Mouse (Mus musculus) forebrain, embryonic 15.5 days (tissue): ENCODE results near the gene Slc48a1. TPM values are rescaled to one million over a fixed set of nuclear protein-coding genes. Genes with fewer than 3 reads are reported as not detected.

ENCODE experiments used
- ATAC-seq: fragments of 200-750 bp; cut with Nextera tagmentation; replicated peaks from 2 replicates; pipeline ENCODE4 v1.8.0; 2017; ENCODE audit warnings: mild to moderate bottlenecking, moderate TSS enrichment, moderate library complexity
- H3K27ac ChIP-seq: fragments of 300-500 bp; sonication (generic); replicated peaks from 2 replicates; pipeline ENCODE4 v1.5.1; 2015; ENCODE audit warnings: mild to moderate bottlenecking, inconsistent platforms
- H3K27me3 ChIP-seq: fragments of 300-500 bp; sonication (generic); 2 replicates; pipeline ENCODE4 v1.6.1; 2015; ENCODE audit warnings: inconsistent platforms
- H3K36me3 ChIP-seq: fragments of 300-500 bp; sonication (generic); 2 replicates; pipeline ENCODE4 v1.6.1; 2015; ENCODE audit warnings: mild to moderate bottlenecking, inconsistent platforms
- H3K4me1 ChIP-seq: fragments of 300-500 bp; sonication (generic); 2 replicates; pipeline ENCODE4 v1.6.1; 2015; ENCODE audit warnings: inconsistent platforms
- H3K4me2 ChIP-seq: fragments of 300-500 bp; sonication (generic); replicated peaks from 2 replicates; pipeline ENCODE4 v1.6.1; 2015; ENCODE audit warnings: mild to moderate bottlenecking, inconsistent platforms
- H3K4me3 ChIP-seq: fragments of 300-500 bp; sonication (generic); 2 replicates; pipeline ENCODE4 v1.5.1; 2015; ENCODE audit warnings: mild to moderate bottlenecking, inconsistent platforms
- H3K9ac ChIP-seq: fragments of 300-500 bp; sonication (generic); replicated peaks from 2 replicates; pipeline ENCODE4 v1.6.1; 2015; ENCODE audit warnings: mild to moderate bottlenecking, inconsistent platforms
- H3K9me3 ChIP-seq: fragments of 300-500 bp; sonication (generic); 2 replicates; pipeline ENCODE4 v1.6.1; 2016; ENCODE audit warnings: inconsistent platforms
- WGBS: fragments of 180-500 bp; shearing (Covaris S2); methylation state at CpG from one replicate; pipeline ENCODE4 v1.1.7; 2015; ENCODE audit warnings: mixed read lengths; 5-methylcytosine and 5-hydroxymethylcytosine counted together
- polyA plus RNA-seq: library from polyadenylated mRNA; unstranded; fragments of >200 nt; fragmentation: Nextera tagmentation; extraction: Ambion mirVana; gene quantifications from 2 replicates; pipeline ENCODE4 v1.2.1, GENCODE M21; 2015

The Slc48a1 gene
- polyA plus RNA-seq, 1 experiment from 2014 or later: 64.9 TPM

DNA sequence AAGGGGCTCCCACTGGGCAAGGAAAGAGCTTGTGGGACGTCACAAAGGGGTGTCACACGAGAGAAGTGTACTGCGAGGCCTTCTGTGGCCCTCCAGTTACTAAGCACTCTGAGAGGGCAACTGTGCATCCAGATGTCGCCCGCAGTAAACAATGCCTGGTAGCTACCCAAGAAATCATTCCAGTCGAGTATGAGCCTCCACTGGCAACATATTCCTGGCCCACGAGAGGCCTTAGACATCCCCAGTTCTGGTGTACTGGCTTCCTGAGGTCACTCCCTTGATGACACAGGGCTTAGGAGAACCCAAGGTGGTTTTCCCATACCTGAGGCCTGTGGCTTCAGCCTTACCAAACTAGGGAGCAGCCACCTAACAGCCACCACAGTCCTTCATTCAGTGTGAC, 34.6 kb downstream of the Slc48a1 start:
- Histone ChIP-seq H3K4me2 (no peak overlapping the region), H3K36me3 (peaks cover 13% of the 10 kb centered on the region), H3K9ac (no peak overlapping the region), H3K27ac (peak overlapping the region; percentile 74), H3K4me3 (no peak overlapping the region), H3K27me3 (no peaks in the 10 kb centered on the region), H3K9me3 (no peaks in the 10 kb centered on the region), H3K4me1 (peaks cover 29% of the 10 kb centered on the region)
- WGBS: 48% methylated on average over 7 of the region's 7 CpGs
- ATAC-seq: no peak

DNA sequence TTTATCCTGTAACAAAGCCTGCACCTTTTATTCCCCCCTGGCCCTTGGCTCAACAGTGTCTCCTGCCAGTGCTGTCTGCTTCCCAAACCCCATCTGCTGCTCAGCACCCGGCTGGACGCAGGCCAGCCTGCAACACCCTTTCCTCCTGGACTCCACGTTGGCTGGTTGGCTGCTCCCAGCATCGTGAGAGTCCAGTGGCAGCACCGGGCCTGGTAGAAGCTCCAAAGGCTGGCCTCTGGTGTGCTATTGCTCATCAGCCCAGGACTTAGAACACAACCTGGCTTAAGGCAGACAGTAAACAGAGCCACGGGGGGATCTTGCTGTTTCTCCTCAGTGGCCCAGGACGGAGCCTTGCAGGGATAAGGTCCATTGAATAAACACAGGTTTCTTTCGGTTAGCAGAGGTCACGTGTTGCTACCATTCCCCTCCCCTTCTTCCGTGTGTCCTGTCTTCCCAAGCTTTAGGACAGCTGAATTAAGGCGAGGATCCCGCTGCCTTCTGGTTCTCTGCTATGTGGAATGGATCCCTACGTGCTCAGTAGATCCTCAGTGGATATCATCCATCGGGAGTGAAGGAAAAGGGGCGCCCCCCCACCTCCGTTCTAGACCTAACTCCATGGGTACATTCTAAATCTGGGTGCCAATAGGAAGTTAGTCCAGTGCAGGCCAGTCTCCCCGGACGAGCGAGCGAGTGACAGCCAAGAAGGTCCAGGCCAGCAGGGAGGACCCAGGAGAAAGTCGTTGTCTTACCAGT, 35.3 kb downstream of the Slc48a1 start:
- H3K4me2 ChIP-seq: no peak overlapping the region
- 51% methylated on average over 21 of the region's 21 CpGs for WGBS

DNA sequence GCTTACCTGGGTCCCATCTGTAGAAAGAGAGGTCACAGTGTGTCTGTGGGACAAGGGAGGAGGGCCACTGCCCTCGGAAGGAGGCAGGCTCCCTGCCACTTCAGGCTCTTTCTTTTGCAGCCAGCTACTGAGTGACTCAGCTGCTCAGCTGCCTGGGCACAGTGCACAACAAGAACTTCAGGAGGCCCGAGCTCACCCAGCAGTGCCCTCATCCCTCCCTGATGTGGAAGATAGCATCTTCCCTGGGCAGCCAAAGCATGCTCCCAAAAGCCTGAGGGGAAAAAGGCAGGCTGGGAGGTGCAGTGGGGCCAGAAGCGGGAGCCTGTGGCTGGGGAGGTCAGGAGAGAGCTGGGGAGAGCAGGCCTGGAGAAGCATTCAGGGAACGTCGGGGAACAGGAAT, 36.4 kb downstream of the Slc48a1 start:
- no peak overlapping the region for H3K4me2 ChIP-seq
- H3K27ac ChIP-seq: no peak overlapping the region
- ATAC-seq: no peak
- no peak overlapping the region for H3K4me3 ChIP-seq
- 67% methylated on average over 5 of the region's 5 CpGs for WGBS
- H3K9me3 ChIP-seq: no peaks in the 10 kb centered on the region
- H3K27me3 ChIP-seq: no peaks in the 10 kb centered on the region
- H3K9ac ChIP-seq: no peak overlapping the region
- peaks cover 29% of the 10 kb centered on the region for H3K4me1 ChIP-seq
- H3K36me3 ChIP-seq: peaks cover 7% of the 10 kb centered on the region; the same call in 1 of the 2 replicates

More for the DNA sequence above, 35.3 kb downstream of the Slc48a1 start:
- Histone ChIP-seq H3K4me1 (peaks cover 29% of the 10 kb centered on the region), H3K9me3 (no peaks in the 10 kb centered on the region), H3K9ac (no peak overlapping the region), H3K36me3 (peaks cover 7% of the 10 kb centered on the region; the same call in 1 of the 2 replicates), H3K4me3 (no peak overlapping the region), H3K27ac (peak overlapping the region; percentile 74), H3K27me3 (no peaks in the 10 kb centered on the region)
- ATAC-seq: peak; percentile 47

DNA sequence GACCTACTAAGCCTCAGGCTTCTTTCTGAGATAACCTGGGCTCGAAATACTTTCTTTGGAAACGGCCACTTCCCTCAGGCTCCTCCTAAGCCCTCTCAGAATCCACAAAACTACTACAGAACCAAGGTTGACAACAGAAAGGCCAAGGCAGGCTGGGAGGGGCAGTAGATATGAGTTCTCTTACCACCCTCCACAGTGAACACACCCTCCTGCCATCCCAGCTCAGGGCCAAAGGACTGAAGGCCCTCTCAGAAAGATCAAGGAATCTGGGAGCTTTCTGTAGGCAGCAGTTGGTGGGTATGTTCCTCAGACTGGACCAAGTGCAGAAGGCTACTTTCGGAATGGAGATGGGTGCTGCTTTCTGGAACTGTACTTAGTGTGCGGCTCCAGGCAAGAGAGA, 36.9 kb downstream of the Slc48a1 start:
- Histone ChIP-seq H3K4me1 (peaks cover 29% of the 10 kb centered on the region), H3K9me3 (no peaks in the 10 kb centered on the region), H3K9ac (no peak overlapping the region), H3K36me3 (peaks cover 5% of the 10 kb centered on the region; the same call in 1 of the 2 replicates), H3K27ac (no peak overlapping the region), H3K27me3 (no peaks in the 10 kb centered on the region), H3K4me3 (no peak overlapping the region), H3K4me2 (no peak overlapping the region)
- no peak for ATAC-seq
- WGBS: 95% methylated on average over 4 of the region's 4 CpGs

DNA sequence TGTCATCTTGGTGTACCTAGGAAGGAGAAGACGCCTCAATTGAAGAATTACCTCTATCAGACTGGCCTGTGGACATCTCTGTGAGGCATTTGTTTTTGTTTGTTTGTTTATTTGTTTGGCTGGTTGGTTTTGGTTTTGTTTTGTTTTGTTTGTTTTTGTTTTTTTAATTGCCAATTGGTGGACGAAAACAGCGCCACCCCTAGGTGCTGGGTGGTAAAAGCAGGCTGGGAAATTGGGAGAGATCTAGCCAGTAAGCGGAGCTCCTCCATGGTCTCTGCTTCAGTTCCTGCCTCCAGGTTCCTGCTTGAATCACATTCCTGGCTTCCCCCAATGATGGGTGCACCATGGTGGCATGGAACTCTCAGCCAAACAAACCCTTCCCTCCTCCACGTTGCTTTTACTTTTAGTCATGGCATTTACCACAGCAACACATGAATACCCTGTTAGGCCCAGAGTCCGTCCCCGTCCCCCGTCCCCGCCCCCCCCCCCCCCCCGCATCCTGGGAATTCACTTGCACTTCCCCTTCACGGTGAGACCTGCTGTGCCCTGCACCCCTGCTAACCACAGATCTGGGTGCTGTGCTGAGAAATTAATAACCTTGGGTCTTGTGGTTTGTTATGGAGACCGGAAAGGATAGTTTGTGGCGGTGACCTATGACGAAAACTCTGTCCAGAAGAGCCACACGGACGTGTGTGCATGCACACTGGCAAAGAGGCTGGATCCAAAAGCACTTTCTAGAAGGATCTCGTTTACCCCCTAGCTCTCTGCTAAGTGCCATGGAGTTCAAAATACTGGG, 38.1 kb downstream of the Slc48a1 start:
- H3K4me1 ChIP-seq: peaks cover 29% of the 10 kb centered on the region
- no peak overlapping the region for H3K9ac ChIP-seq
- H3K27ac ChIP-seq: no peak overlapping the region
- no peak overlapping the region for H3K4me3 ChIP-seq
- no peaks in the 10 kb centered on the region for H3K9me3 ChIP-seq
- no peaks in the 10 kb centered on the region for H3K27me3 ChIP-seq
- 94% methylated on average over 17 of the region's 17 CpGs for WGBS
- no peak overlapping the region for H3K4me2 ChIP-seq
- H3K36me3 ChIP-seq: no peaks in the 10 kb centered on the region
- ATAC-seq: no peak

DNA sequence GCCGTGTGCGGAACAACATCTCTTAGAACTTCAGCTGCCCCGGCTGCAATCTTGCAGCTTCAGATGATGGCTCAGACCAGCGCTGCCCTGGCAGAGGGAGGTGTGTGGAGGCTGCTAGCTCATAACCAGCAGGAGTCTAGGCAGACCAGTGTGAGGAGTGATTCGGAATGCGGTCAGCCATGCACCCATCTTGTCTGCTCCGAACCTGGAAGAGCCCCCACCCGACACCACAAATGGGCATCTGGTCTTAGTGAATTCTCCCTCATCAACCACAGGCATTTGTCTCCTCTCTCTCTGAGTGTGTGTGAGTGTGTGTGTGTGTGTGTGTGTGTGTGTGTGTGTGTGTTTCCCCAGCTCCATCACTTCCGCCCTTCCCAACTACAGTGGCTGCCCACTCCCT, 41.6 kb downstream of the Slc48a1 start:
- WGBS: 86% methylated on average over 9 of the region's 9 CpGs
- H3K4me3 ChIP-seq: no peak overlapping the region
- H3K9me3 ChIP-seq: no peaks in the 10 kb centered on the region
- no peaks in the 10 kb centered on the region for H3K27me3 ChIP-seq
- no peak overlapping the region for H3K27ac ChIP-seq
- H3K4me1 ChIP-seq: peaks cover 24% of the 10 kb centered on the region
- ATAC-seq: no peak
- no peak overlapping the region for H3K9ac ChIP-seq
- H3K4me2 ChIP-seq: no peak overlapping the region
- H3K36me3 ChIP-seq: no peaks in the 10 kb centered on the region

DNA sequence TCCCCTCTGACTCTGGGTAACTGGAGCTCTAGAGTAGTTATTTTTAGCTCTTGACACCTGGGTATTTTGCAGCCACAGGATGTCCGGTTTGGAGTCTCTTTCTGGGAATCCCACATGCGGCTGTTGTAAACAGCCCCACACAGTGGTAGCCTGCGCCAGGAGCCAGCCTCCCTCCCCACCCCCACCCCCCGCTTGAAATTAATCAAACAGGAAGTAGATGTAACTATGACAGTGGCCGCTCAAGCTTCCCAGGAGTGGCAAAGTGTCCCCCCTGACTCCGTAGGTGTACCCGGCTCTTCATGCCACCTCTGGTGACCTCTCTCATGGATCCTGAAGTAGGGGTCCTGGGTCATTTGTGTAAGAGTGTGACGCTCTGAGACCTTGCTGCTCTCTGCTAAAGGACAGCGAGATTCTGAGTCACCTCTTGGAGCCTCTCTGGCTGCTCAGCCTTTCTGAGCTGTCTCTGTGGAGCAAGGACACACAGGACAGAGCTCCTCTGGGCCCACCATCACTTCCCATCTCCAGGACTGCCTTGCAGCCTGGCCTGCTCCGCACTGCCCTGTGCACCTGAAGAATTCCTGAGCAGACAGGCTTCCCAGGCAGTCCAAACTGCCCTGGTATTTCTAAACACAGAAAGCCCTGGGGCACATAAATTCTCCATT, 43.1 kb downstream of the Slc48a1 start:
- no peak for ATAC-seq
- no peak overlapping the region for H3K27ac ChIP-seq
- 68% methylated on average over 10 of the region's 10 CpGs for WGBS

DNA sequence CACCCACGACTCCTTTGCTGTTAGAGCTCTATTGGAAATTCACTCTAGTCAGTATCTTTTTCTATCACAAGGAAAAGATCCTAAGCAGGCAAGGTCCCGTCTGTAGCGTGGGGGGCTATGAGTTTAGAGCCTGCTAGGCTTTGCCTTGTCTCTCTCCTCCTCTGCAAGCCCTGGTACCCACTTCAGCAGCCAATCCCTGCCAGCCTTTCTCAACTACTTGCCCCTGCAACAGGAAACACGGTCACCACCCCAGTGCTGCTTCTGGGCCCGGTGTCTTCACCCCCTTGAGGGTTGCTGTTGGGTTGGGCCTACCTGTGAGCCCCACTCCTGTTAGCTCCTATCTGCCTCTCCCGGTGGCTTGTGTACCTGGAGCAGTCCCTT, 43.7 kb downstream of the Slc48a1 start:
- Histone ChIP-seq H3K9ac (no peak overlapping the region), H3K4me2 (no peak overlapping the region), H3K9me3 (no peaks in the 10 kb centered on the region), H3K4me3 (no peak overlapping the region), H3K27ac (no peak overlapping the region), H3K36me3 (no peaks in the 10 kb centered on the region), H3K27me3 (no peaks in the 10 kb centered on the region), H3K4me1 (peaks cover 38% of the 10 kb centered on the region)
- ATAC-seq: no peak
- 82% methylated on average over 6 of the region's 6 CpGs for WGBS

More for the DNA sequence above, 43.1 kb downstream of the Slc48a1 start:
- no peak overlapping the region for H3K4me3 ChIP-seq
- H3K9ac ChIP-seq: no peak overlapping the region
- H3K4me2 ChIP-seq: no peak overlapping the region
- no peaks in the 10 kb centered on the region for H3K36me3 ChIP-seq
- H3K4me1 ChIP-seq: peaks cover 38% of the 10 kb centered on the region
- no peaks in the 10 kb centered on the region for H3K27me3 ChIP-seq
- no peaks in the 10 kb centered on the region for H3K9me3 ChIP-seq

DNA sequence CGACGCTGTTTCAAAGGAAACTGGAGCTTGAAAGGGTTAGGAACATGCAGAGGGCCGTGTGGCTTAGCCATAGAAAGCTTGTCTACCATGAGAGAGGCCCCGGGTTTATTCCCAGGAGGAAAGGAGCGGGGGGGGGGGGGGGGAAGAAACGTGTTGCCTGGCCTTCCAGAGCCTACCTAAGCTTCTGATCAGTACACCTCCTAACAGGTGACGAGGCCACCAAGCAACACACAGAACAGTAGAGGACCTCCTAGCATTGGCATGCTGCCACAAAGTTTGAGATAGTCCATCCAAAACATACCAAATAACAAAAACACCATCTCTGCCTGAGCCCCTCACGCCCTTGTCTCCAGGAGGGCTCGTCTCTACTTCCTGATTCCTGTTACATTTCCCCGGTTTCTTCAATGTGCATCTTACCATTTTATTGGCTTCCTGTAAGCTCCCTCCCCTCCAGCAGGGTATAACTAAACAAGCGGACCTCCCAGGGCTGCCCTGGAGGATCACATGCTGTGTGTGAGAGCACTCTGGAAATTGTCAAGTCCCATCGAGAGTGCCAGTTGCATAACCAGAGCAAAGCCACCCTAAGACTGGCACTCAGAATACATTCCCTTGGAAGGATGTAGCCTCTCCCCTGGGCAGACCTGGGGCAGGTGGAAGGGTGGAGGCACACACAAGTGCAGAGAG, 44.4 kb downstream of the Slc48a1 start:
- Histone ChIP-seq H3K4me2 (no peak overlapping the region), H3K4me3 (no peak overlapping the region), H3K9me3 (no peaks in the 10 kb centered on the region), H3K36me3 (no peaks in the 10 kb centered on the region), H3K9ac (0 out of 2 replicates have a peak overlapping the region, but pooled peaks have one; percentile 14), H3K4me1 (peaks cover 41% of the 10 kb centered on the region), H3K27ac (no peak overlapping the region; the same call in 1 of the 2 replicates), H3K27me3 (no peaks in the 10 kb centered on the region)
- ATAC-seq: no peak
- 51% methylated on average over 12 of the region's 12 CpGs for WGBS

DNA sequence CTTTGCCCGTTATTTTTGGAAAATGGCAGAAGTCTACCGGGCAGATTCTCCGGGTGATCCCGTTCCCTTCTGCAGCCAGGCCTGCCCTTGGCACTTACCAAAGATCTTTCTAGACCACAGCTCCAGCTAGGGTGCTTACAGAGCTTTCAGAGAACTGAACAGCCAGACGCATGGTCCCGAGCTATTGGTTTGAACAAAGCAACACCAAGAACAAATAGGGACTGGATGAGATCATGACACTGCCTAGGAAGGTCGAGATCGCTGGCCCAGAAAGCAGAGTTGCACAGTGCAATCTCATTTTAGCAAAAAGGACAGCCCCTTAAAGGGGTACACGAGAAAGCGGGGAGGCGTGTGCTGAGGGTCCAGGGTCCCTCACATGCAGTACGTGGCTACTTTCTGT, 45.2 kb downstream of the Slc48a1 start:
- 52% methylated on average over 12 of the region's 12 CpGs for WGBS
- H3K4me3 ChIP-seq: no peak overlapping the region
- no peak for ATAC-seq
- H3K27ac ChIP-seq: 0 out of 2 replicates have a peak overlapping the region, but pooled peaks have one; percentile 3
- no peak overlapping the region for H3K9ac ChIP-seq
- H3K4me2 ChIP-seq: no peak overlapping the region
- H3K9me3 ChIP-seq: no peaks in the 10 kb centered on the region
- peaks cover 47% of the 10 kb centered on the region for H3K4me1 ChIP-seq
- no peaks in the 10 kb centered on the region for H3K36me3 ChIP-seq
- H3K27me3 ChIP-seq: no peaks in the 10 kb centered on the region

DNA sequence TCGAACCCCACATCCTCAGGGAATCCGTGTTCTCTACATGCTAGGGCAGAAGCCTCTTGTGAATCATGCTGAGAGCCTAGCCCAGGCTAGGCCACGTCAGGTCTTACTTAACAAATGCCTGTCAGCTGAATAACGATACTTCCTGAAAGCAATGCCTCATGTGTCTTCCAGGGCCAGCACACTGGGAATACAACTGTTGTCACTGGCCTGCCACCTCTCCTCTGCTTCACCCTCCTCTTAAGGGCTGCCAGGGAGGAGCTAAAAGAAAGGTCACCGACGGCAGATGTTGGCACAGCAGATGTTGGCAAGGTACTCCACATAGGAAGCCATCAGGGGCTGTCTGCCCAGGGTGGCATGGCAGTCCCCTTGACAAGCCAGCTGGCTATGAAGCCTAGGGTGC, 45.7 kb downstream of the Slc48a1 start:
- no peak for ATAC-seq
- 76% methylated on average over 6 of the region's 6 CpGs for WGBS
- no peaks in the 10 kb centered on the region for H3K9me3 ChIP-seq
- no peaks in the 10 kb centered on the region for H3K36me3 ChIP-seq
- no peak overlapping the region for H3K9ac ChIP-seq
- H3K4me3 ChIP-seq: no peak overlapping the region
- H3K4me2 ChIP-seq: no peak overlapping the region
- H3K27ac ChIP-seq: no peak overlapping the region
- H3K4me1 ChIP-seq: peaks cover 52% of the 10 kb centered on the region
- H3K27me3 ChIP-seq: no peaks in the 10 kb centered on the region
